Mouse (Mus musculus) forebrain, embryonic 11.5 days (tissue): Measurements from ENCODE around the gene Tssc4. TPM values are rescaled to one million over a fixed set of nuclear protein-coding genes. Genes with fewer than 3 reads are reported as not detected.

Source experiments
- ATAC-seq: fragments of 200-750 bp; cut with Nextera tagmentation; replicated peaks from 2 replicates; pipeline ENCODE4 v1.8.0; 2017; ENCODE audit warnings: moderate TSS enrichment; ENCODE audit not compliant: low FRiP score
- DNase-seq: peaks from one replicate; pipeline ENCODE4 v3.0.0-alpha.2; 2017; ENCODE audit warnings: low spot score
- H3K27ac ChIP-seq: fragments of 300-500 bp; sonication (generic); 2 replicates; pipeline ENCODE4 v1.5.1; 2014; ENCODE audit warnings: low read depth, low read length
- H3K27me3 ChIP-seq: fragments of 300-500 bp; sonication (generic); 2 replicates; pipeline ENCODE4 v1.6.1; 2014; ENCODE audit warnings: mild to moderate bottlenecking, low read length, mixed read lengths; ENCODE audit not compliant: control insufficient read depth, insufficient read depth
- H3K36me3 ChIP-seq: fragments of 300-500 bp; sonication (generic); 2 replicates; pipeline ENCODE4 v1.6.1; 2014; ENCODE audit warnings: mild to moderate bottlenecking, low read length, moderate library complexity, mixed read lengths; ENCODE audit not compliant: control insufficient read depth, insufficient read depth
- H3K4me1 ChIP-seq: fragments of 300-500 bp; sonication (generic); replicated peaks from 2 replicates; pipeline ENCODE4 v1.6.1; 2014; ENCODE audit warnings: low read length, mixed read lengths; ENCODE audit not compliant: control insufficient read depth, insufficient read depth
- H3K4me2 ChIP-seq: fragments of 300-500 bp; sonication (generic); 2 replicates; pipeline ENCODE4 v1.6.1; 2014; ENCODE audit warnings: low read depth, mild to moderate bottlenecking, low read length, moderate library complexity, mixed read lengths; ENCODE audit not compliant: severe bottlenecking
- H3K4me3 ChIP-seq: fragments of 300-500 bp; sonication (generic); 2 replicates; pipeline ENCODE4 v1.5.1; 2014; ENCODE audit warnings: low read depth, low read length
- H3K9ac ChIP-seq: fragments of 300-500 bp; sonication (generic); 2 replicates; pipeline ENCODE4 v1.6.1; 2014; ENCODE audit warnings: low read length
- H3K9me3 ChIP-seq: fragments of 300-500 bp; sonication (generic); 2 replicates; pipeline ENCODE4 v1.6.1; 2016; ENCODE audit warnings: low read length, mixed read lengths; ENCODE audit not compliant: control insufficient read depth
- WGBS: fragments of 180-500 bp; shearing (Covaris S2); extraction: QIAGEN DNeasy Blood & Tissue Kit; methylation state at CpG from one replicate; pipeline ENCODE4 v1.1.7; 2014; 5-methylcytosine and 5-hydroxymethylcytosine counted together
- polyA plus RNA-seq: library from polyadenylated mRNA; unstranded; fragments of >200 nt; fragmentation: Nextera tagmentation; extraction: Ambion mirVana; gene quantifications from 2 replicates; pipeline ENCODE4 v1.2.1, GENCODE M21; 2014

Tssc4 gene
- polyA plus RNA-seq, 1 experiment from 2014 or later = 73.3 TPM

- ATAC-seq (no peak), DNase-seq (no peak)
- Histone ChIP-seq H3K4me2 (no peak overlapping the region), H3K27me3 (no peaks in the 10 kb centered on the region), H3K9me3 (no peaks in the 10 kb centered on the region), H3K36me3 (no peaks in the 10 kb centered on the region), H3K9ac (no peak overlapping the region), H3K4me3 (no peak overlapping the region), H3K27ac (no peak overlapping the region), H3K4me1 (no peaks in the 10 kb centered on the region)
Observed at GRCm38 (mm10) chr7:143114773-143115172, 45.7 kb downstream of the Tssc4 start.

- Histone ChIP-seq H3K9ac (no peak overlapping the region), H3K4me2 (no peak overlapping the region), H3K4me1 (no peaks in the 10 kb centered on the region), H3K9me3 (no peaks in the 10 kb centered on the region), H3K36me3 (no peaks in the 10 kb centered on the region), H3K4me3 (no peak overlapping the region), H3K27ac (no peak overlapping the region), H3K27me3 (no peaks in the 10 kb centered on the region)
- 87% methylated on average over 5 of the region's 5 CpGs for WGBS
- DNase-seq (no peak), ATAC-seq (no peak)
Observed at GRCm38 (mm10) chr7:143116521-143116920, 47.5 kb downstream of the Tssc4 start.

GRCm38 (mm10) chr7:143119407-143119806, 50.4 kb downstream of the Tssc4 start:
- H3K4me2 ChIP-seq = no peak overlapping the region
- no peaks in the 10 kb centered on the region for H3K36me3 ChIP-seq
- no peak overlapping the region for H3K9ac ChIP-seq
- no peak overlapping the region for H3K4me3 ChIP-seq
- no peaks in the 10 kb centered on the region for H3K9me3 ChIP-seq
- no peaks in the 10 kb centered on the region for H3K4me1 ChIP-seq
- no peak for ATAC-seq
- no peak for DNase-seq
- 17% methylated on average over 1 of the region's 1 CpGs for WGBS
- H3K27me3 ChIP-seq = no peaks in the 10 kb centered on the region
- H3K27ac ChIP-seq = no peak overlapping the region

GRCm38 (mm10) chr7:143119826-143120225, 50.8 kb downstream of the Tssc4 start:
- Histone ChIP-seq H3K9ac (no peak overlapping the region), H3K4me2 (no peak overlapping the region), H3K27ac (no peak overlapping the region), H3K4me1 (no peaks in the 10 kb centered on the region), H3K27me3 (no peaks in the 10 kb centered on the region), H3K36me3 (no peaks in the 10 kb centered on the region), H3K9me3 (no peaks in the 10 kb centered on the region), H3K4me3 (no peak overlapping the region)
- WGBS = 78% methylated on average over 3 of the region's 3 CpGs
- ATAC-seq (no peak), DNase-seq (no peak)

Other genes starting within 250 kb of the Tssc4 start
- gene Th, start 138.1 kb upstream of the Tssc4 start, polyA plus RNA-seq = 18.7 and 19.8 TPM in 2 replicates
- gene Ascl2, start 100.0 kb upstream of the Tssc4 start, polyA plus RNA-seq = 0.12 and 0.49 TPM in 2 replicates
- 4.2 and 5.3 TPM in 2 replicates for gene Tspan32, start 64.2 kb upstream of the Tssc4 start, polyA plus RNA-seq
- gene Cd81, start 16.5 kb upstream of the Tssc4 start, polyA plus RNA-seq = 216 and 246 TPM in 2 replicates
- gene Trpm5, start 25.4 kb downstream of the Tssc4 start, polyA plus RNA-seq = 0.64 and 0.85 TPM in 2 replicates
- 1.1 and 1.5 TPM in 2 replicates for gene Kcnq1, start 37.1 kb downstream of the Tssc4 start, polyA plus RNA-seq